Mouse (Mus musculus) neural tube, embryonic 10.5 days (tissue): ENCODE data around the gene Pde11a.

Experiments
- DNase-seq: peaks from one replicate; pipeline ENCODE4 v3.0.0-alpha.2; 2017; ENCODE audit warnings: low spot score; ENCODE audit errors: extremely low spot score

Gene Pde11a

GRCm38 (mm10) chr2:76338215-76339156 lies at the start of gene Pde11a:
Pde11a (minus strand) TSS chr2:76338774.
- DNase-seq = peak; percentile 52

GRCm38 (mm10) chr2:76386531-76386930 lies 48.0 kb upstream of the Pde11a start:
- DNase-seq = no peak

GRCm38 (mm10) chr2:76378646-76379045 lies 40.1 kb upstream of the Pde11a start:
- no peak for DNase-seq

- no peak for DNase-seq
Observed at GRCm38 (mm10) chr2:76374544-76375206, 36.1 kb upstream of the Pde11a start.

- DNase-seq = no peak
Observed at GRCm38 (mm10) chr2:76372244-76372643, 33.7 kb upstream of the Pde11a start.

GRCm38 (mm10) chr2:76370656-76370922 lies 32.0 kb upstream of the Pde11a start:
- no peak for DNase-seq

- DNase-seq = peak; percentile 88
Observed at GRCm38 (mm10) chr2:76369821-76370655, 31.5 kb upstream of the Pde11a start, which contains the start of gene Rbm45. Rbm45 (plus strand) TSS chr2:76369984.

- no peak for DNase-seq
Observed at GRCm38 (mm10) chr2:76368861-76369660, 30.5 kb upstream of the Pde11a start.

GRCm38 (mm10) chr2:76367188-76367922 lies 28.8 kb upstream of the Pde11a start:
- DNase-seq = peak; percentile 74

GRCm38 (mm10) chr2:76365811-76366210 lies 27.2 kb upstream of the Pde11a start:
- no peak for DNase-seq

- DNase-seq = peak; percentile 29
Observed at GRCm38 (mm10) chr2:76362111-76362510, 23.5 kb upstream of the Pde11a start.

GRCm38 (mm10) chr2:76360226-76360625 lies 21.7 kb upstream of the Pde11a start, which contains the start of gene Cyct:
Cyct (minus strand) TSS chr2:76360450.
- DNase-seq = no peak

GRCm38 (mm10) chr2:76347839-76348238 lies 9.3 kb upstream of the Pde11a start:
- no peak for DNase-seq

- DNase-seq = no peak
Observed at GRCm38 (mm10) chr2:76342146-76342545, 3.6 kb upstream of the Pde11a start.

GRCm38 (mm10) chr2:76334596-76334995 lies 4.0 kb downstream of the Pde11a start:
- no peak for DNase-seq

- no peak for DNase-seq
Observed at GRCm38 (mm10) chr2:76332161-76332805, 6.3 kb downstream of the Pde11a start.

- DNase-seq = no peak
Observed at GRCm38 (mm10) chr2:76330081-76330480, 8.5 kb downstream of the Pde11a start.

- no peak for DNase-seq
Observed at GRCm38 (mm10) chr2:76326161-76326560, 12.4 kb downstream of the Pde11a start.

- no peak for DNase-seq
Observed at GRCm38 (mm10) chr2:76324463-76324862, 14.1 kb downstream of the Pde11a start.
